In genomic region chr6:108660206-108660877, GRCm38 (mm10) we compare ENCODE assay signal across 8 mouse cellular contexts. TPM values are rescaled to one million over a fixed set of nuclear protein-coding genes. Genes with fewer than 3 reads are reported as not detected.
DNase-seq lines count a peak whose midpoint lies in the region; ATAC-seq and TF ChIP-seq lines count a peak whose summit lies in the region.

Gene Bhlhe40, plus strand, starts transcription at chr6:108660629.

- peaks cover 28% of the 10 kb centered on the region for H3K4me1 ChIP-seq in forebrain, embryonic 12.5 days
- peaks cover 28% of the 10 kb centered on the region; the same call in 1 of the 2 replicates for H3K4me1 ChIP-seq in heart, postnatal 0 days (ENCODE audit: control insufficient read depth, insufficient read depth)
- peaks cover 18% of the 10 kb centered on the region for H3K4me1 ChIP-seq in liver, embryonic 15.5 days (replicated peaks)
- H3K4me1 ChIP-seq in neural tube, embryonic 11.5 days (ENCODE audit: control insufficient read depth, insufficient read depth, low read length) = peaks cover 6% of the 10 kb centered on the region; the same call in 1 of the 2 replicates
- H3K4me1 ChIP-seq in stomach, postnatal 0 days (replicated peaks; ENCODE audit: control insufficient read depth, insufficient read depth) = no peaks in the 10 kb centered on the region; the same call in 1 of the 2 replicates

- H3K4me3 ChIP-seq in forebrain, embryonic 12.5 days (replicated peaks) = peak within 1 kb of the TSS; percentile 56
- peak within 1 kb of the TSS; percentile 71 for H3K4me3 ChIP-seq in heart, postnatal 0 days (ENCODE audit: low read depth, low read length)
- H3K4me3 ChIP-seq in liver, embryonic 15.5 days (replicated peaks) = peak within 1 kb of the TSS; percentile 51
- peak within 1 kb of the TSS; percentile 58 for H3K4me3 ChIP-seq in neural tube, embryonic 11.5 days (ENCODE audit: low read depth, low read length)
- peak within 1 kb of the TSS; percentile 72 for H3K4me3 ChIP-seq in stomach, postnatal 0 days (ENCODE audit: low read depth, low read length)

- ATAC-seq in forebrain, embryonic 12.5 days (ENCODE audit: low FRiP score) = peak; percentile 81
- ATAC-seq in heart, postnatal 0 days (ENCODE audit: insufficient read depth, low read depth) = peak; percentile 78
- peak; percentile 75 for ATAC-seq in liver, embryonic 15.5 days (ENCODE audit: insufficient read depth)
- peak; percentile 72 for ATAC-seq in neural tube, embryonic 11.5 days (ENCODE audit: insufficient read depth, low FRiP score, low TSS enrichment)
- ATAC-seq in stomach, postnatal 0 days (ENCODE audit: low FRiP score, low TSS enrichment) = peak; percentile 90

- no peak for TF ChIP-seq CTCF in brain, embryonic 14.5 days (IDR thresholded peaks at IDR 0.05; ENCODE audit: borderline replicate concordance, extremely low read depth, insufficient read depth, insufficient read length)
- no peak for TF ChIP-seq CTCF in heart, postnatal 0 days (IDR thresholded peaks at IDR 0.05; ENCODE audit: low read depth)
- TF ChIP-seq CTCF in stomach, postnatal 0 days (IDR thresholded peaks at IDR 0.05; ENCODE audit: low read depth) = no peak; the same call in 1 of the 2 replicates

- H3K27me3 ChIP-seq in forebrain, embryonic 12.5 days = peaks cover 27% of the 10 kb centered on the region
- H3K27me3 ChIP-seq in heart, postnatal 0 days (ENCODE audit: control insufficient read depth, insufficient read depth, low read length) = no peaks in the 10 kb centered on the region
- H3K27me3 ChIP-seq in liver, embryonic 15.5 days = peaks cover 62% of the 10 kb centered on the region
- H3K27me3 ChIP-seq in neural tube, embryonic 11.5 days (ENCODE audit: control insufficient read depth, insufficient read depth, low read length) = peaks cover 10% of the 10 kb centered on the region
- no peaks in the 10 kb centered on the region for H3K27me3 ChIP-seq in stomach, postnatal 0 days (ENCODE audit: control insufficient read depth, insufficient read depth, low read length)

- no peaks in the 10 kb centered on the region for H3K9me3 ChIP-seq in forebrain, embryonic 12.5 days
- no peaks in the 10 kb centered on the region for H3K9me3 ChIP-seq in heart, postnatal 0 days (replicated peaks; ENCODE audit: control insufficient read depth, low read length)
- no peaks in the 10 kb centered on the region for H3K9me3 ChIP-seq in liver, embryonic 15.5 days (replicated peaks)
- H3K9me3 ChIP-seq in neural tube, embryonic 11.5 days (ENCODE audit: control insufficient read depth, low read length) = no peaks in the 10 kb centered on the region
- no peaks in the 10 kb centered on the region for H3K9me3 ChIP-seq in stomach, postnatal 0 days (ENCODE audit: control insufficient read depth, low read length)

- TF ChIP-seq POLR2A in brain, embryonic 14.5 days (IDR thresholded peaks at IDR 0.05; ENCODE audit: borderline replicate concordance, extremely low read depth, insufficient read depth, insufficient read length, poor library complexity, severe bottlenecking) = peak; percentile 25; the same call in 1 of the 2 replicates

- peak within 1 kb of the TSS; percentile 99 for H3K4me2 ChIP-seq in forebrain, embryonic 12.5 days
- peak within 1 kb of the TSS; percentile 73 for H3K4me2 ChIP-seq in heart, postnatal 0 days (ENCODE audit: low read depth, low read length)
- peak within 1 kb of the TSS; percentile 65 for H3K4me2 ChIP-seq in liver, embryonic 15.5 days
- peak within 1 kb of the TSS; percentile 92 for H3K4me2 ChIP-seq in neural tube, embryonic 11.5 days (ENCODE audit: low read depth)
- peak within 1 kb of the TSS; percentile 82 for H3K4me2 ChIP-seq in stomach, postnatal 0 days (replicated peaks; ENCODE audit: low read depth)

- H3K27ac ChIP-seq in forebrain, embryonic 12.5 days = peak within 1 kb of the TSS; percentile 90
- H3K27ac ChIP-seq in heart, postnatal 0 days (ENCODE audit: low read depth) = peak within 1 kb of the TSS; percentile 99
- peak within 1 kb of the TSS; percentile 89 for H3K27ac ChIP-seq in liver, embryonic 15.5 days (replicated peaks)
- peak within 1 kb of the TSS; percentile 68 for H3K27ac ChIP-seq in neural tube, embryonic 11.5 days (ENCODE audit: low read depth, low read length)
- H3K27ac ChIP-seq in stomach, postnatal 0 days (replicated peaks) = peak within 1 kb of the TSS; percentile 99

- H3K36me3 ChIP-seq in forebrain, embryonic 12.5 days (replicated peaks) = peaks cover 7% of the 10 kb centered on the region; the same call in 1 of the 2 replicates
- peaks cover 12% of the 10 kb centered on the region for H3K36me3 ChIP-seq in heart, postnatal 0 days (replicated peaks; ENCODE audit: control insufficient read depth, insufficient read depth, low read length)
- H3K36me3 ChIP-seq in liver, embryonic 15.5 days (replicated peaks) = peaks cover 10% of the 10 kb centered on the region
- no peaks in the 10 kb centered on the region for H3K36me3 ChIP-seq in neural tube, embryonic 11.5 days (ENCODE audit: control insufficient read depth, insufficient read depth, low read length)
- H3K36me3 ChIP-seq in stomach, postnatal 0 days (ENCODE audit: control insufficient read depth, insufficient read depth, low read length) = peaks cover 6% of the 10 kb centered on the region; the same call in 1 of the 2 replicates

- under 1% methylated on average over 22 of the region's 43 CpGs for WGBS in forebrain, embryonic 12.5 days
- 1% methylated on average over 34 of the region's 43 CpGs for WGBS in heart, postnatal 0 days
- WGBS in liver, embryonic 15.5 days (ENCODE audit: insufficient replicate concordance) = 1% methylated on average over 38 of the region's 43 CpGs
- 2% methylated on average over 20 of the region's 43 CpGs for WGBS in neural tube, embryonic 11.5 days
- 0% methylated on average over 17 of the region's 43 CpGs for WGBS in stomach, postnatal 0 days

- H3K9ac ChIP-seq in forebrain, embryonic 12.5 days = peak within 1 kb of the TSS; percentile 75
- H3K9ac ChIP-seq in heart, postnatal 0 days (replicated peaks; ENCODE audit: low read depth, low read length) = peak within 1 kb of the TSS; percentile 70
- peak within 1 kb of the TSS; percentile 49 for H3K9ac ChIP-seq in liver, embryonic 15.5 days
- H3K9ac ChIP-seq in neural tube, embryonic 11.5 days (ENCODE audit: low read length) = peak within 1 kb of the TSS; percentile 69
- peak within 1 kb of the TSS; percentile 74 for H3K9ac ChIP-seq in stomach, postnatal 0 days (ENCODE audit: low read length)

- peak; percentile 93 to 95 for DNase-seq in B cell, adult 2 months
- peak; percentile 93 for DNase-seq in brain, embryonic 14.5 days (ENCODE audit: low read depth)
- peak; percentile 98 for DNase-seq in heart, postnatal 0 days (ENCODE audit: low spot score)
- DNase-seq in kidney, postnatal 4 days = peak; percentile 86 to 94
- peak; percentile 75 for DNase-seq in neural tube, embryonic 11.5 days (ENCODE audit: low spot score)
- peak; percentile 96 for DNase-seq in stomach, postnatal 0 days (ENCODE audit: low spot score)

- TF ChIP-seq EP300 in heart, postnatal 0 days (IDR thresholded peaks at IDR 0.05; ENCODE audit: low read depth) = peak; percentile 98
- no peak for TF ChIP-seq EP300 in stomach, postnatal 0 days (optimal IDR thresholded peaks at IDR 0.05)

RNA-seq across cellular contexts. Expression of gene Bhlhe40, which starts in this region (rescaled TPM):
- polyA plus RNA-seq in brain, embryonic 14.5 days (2012; rRNA removed) = 2.2 and 4.0 TPM in 2 replicates
- 7.8 and 9.9 TPM in 2 replicates for polyA plus RNA-seq in forebrain, embryonic 12.5 days (2016; fragmentation: Nextera tagmentation; extraction: Ambion mirVana)
- 11.8 and 17.0 TPM in 2 replicates for total RNA-seq in heart, postnatal 0 days (2014; rRNA removed; ENCODE audit: low replicate concordance)
- 19.5 and 19.7 TPM in 2 replicates for polyA plus RNA-seq in heart, postnatal 0 days (2015; fragmentation: Nextera tagmentation; extraction: Ambion mirVana)
- 13.2 and 14.0 TPM in 2 replicates for polyA plus RNA-seq in liver, embryonic 15.5 days (2015; fragmentation: Nextera tagmentation; extraction: Ambion mirVana)
- polyA plus RNA-seq in neural tube, embryonic 11.5 days (2014; fragmentation: Nextera tagmentation; extraction: Ambion mirVana) = 3.7 and 4.2 TPM in 2 replicates
- polyA plus RNA-seq in stomach, postnatal 0 days (2015; fragmentation: Nextera tagmentation; extraction: Ambion mirVana) = 24.8 and 28.7 TPM in 2 replicates

Comparison
In these comparisons a context has a peak if more than half of its experiments do, and no peak if none do; other contexts are left out.
1. Peak in every context shown above with its lines: DNase-seq, ATAC-seq, H3K4me3 ChIP-seq and H3K27ac ChIP-seq.